Mouse (Mus musculus) cerebellum, postnatal 14 days (tissue): ENCODE data around the gene Btk.

Experiments
- DNase-seq, 2 experiments: peaks; one replicate each; pipeline ENCODE4 v3.0.0; 2021; ENCODE audit warnings: mixed read lengths in 2 of 2

Btk gene

DNA sequence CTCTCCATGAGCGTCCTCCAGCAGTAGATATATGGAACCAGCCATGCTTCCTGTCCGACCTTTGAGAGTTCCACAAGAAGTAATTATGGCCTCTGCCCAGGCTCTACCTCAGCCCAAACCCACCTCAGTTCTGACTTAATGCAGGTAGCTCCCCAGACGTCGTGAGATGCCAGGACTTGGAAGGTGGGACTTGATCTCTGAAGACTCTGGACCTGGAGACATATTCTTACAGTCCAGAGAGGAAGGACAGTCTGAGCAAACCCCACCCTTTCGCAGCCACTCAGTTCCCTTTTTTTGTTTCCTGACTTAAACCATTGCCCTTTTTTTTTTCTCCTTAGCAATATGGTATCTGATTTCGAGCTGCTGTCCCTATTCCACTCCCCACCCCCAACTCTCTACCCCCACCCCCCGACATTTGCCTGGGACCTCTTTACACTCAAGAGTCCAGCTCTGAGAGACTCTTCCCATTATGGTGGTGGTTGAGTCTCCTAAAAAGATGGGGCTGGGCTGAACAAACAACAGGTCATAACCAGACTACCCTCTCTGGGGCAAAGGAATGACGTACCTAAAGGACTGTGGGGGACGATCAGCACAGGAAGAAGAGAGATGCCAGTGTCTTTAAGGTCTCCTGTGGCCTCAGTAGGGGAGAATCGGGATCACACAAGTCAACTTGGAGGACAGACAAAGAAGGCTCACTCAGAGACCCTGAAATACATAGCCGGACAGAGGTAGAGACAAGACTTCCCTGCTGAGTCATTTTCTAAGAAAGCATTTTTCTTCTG, at the start of gene Btk:
TSS of gene Btk (minus strand) at position 683 of the 782 bp plus-strand sequence.
- DNase-seq = no peak

DNA sequence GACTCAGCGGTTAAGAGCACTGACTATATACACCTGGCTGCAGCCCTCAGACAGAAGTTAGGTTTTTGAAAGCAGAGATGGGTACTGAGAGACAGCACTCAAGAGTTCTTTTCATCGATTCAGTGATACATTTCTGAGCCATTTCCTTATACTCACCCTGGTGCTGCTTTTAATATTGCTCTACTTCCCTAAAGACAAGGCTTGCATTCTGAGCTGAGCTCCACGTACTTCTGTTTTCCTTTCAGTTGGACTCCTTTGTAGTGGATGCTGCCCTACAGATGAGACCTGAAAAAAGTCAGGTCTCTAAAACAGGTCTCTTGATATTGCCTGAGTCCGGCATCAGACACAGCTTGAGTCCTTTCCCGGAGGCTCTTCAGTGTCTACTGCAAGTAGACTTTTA, 49.3 kb upstream of the Btk start:
- no peak for DNase-seq

DNA sequence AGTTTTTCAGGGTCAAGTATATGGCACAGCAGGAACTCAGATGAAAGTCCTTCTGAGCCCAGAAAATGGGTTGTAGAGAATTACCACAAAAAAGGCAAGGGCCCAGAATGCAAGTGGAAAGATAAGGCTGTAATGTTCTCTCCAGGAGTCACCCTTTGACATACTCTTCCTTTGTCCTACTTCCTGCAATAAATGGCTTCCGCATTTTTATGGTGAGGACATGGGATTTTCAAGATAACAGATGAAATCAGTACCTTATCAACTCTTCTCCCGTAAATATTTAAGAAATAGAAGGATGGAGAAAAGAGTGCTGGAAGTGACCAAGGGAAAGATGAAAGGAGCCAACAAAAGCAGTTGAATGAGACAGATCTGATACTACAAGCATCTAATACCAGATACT, 44.8 kb upstream of the Btk start:
- no peak for DNase-seq

DNA sequence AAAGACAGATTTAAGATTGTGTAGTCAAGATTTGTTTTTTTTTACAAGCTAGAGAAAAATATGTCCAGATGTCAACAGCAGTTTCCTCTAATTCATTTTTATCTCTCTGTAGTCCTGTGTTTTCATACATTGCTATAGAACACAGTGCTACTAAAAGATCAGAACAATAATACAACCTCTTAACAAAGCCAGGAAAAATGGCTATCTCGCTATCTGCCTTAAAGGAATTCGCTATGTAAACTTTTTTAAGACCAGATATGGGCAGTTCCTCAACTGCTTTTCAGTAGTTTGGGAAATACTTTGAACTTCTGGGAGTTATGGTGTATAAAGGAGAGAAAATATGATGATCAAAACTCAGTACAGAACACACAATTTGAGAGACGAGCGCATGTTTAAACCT, 40.0 kb upstream of the Btk start:
- DNase-seq = no peak

DNA sequence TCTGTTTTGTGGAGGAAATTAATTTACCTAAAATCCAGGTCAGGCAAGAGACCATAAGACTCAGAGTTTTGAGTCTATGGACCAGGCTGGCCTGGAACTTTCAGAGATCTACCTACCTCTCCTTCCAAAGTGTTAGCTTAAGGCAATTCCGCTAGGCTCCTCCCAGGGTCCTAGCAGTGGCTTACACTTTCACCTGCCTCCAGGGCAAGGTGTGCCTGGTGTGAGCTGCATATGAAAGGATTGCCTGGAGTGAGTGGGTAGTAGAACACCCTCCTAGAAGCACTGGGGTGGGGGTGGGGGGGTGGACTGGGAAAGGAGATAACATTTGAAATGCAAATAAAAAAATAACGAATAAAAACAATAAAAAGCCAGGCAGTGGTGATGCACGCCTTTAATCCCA, 38.3 kb upstream of the Btk start:
- DNase-seq = no peak

DNA sequence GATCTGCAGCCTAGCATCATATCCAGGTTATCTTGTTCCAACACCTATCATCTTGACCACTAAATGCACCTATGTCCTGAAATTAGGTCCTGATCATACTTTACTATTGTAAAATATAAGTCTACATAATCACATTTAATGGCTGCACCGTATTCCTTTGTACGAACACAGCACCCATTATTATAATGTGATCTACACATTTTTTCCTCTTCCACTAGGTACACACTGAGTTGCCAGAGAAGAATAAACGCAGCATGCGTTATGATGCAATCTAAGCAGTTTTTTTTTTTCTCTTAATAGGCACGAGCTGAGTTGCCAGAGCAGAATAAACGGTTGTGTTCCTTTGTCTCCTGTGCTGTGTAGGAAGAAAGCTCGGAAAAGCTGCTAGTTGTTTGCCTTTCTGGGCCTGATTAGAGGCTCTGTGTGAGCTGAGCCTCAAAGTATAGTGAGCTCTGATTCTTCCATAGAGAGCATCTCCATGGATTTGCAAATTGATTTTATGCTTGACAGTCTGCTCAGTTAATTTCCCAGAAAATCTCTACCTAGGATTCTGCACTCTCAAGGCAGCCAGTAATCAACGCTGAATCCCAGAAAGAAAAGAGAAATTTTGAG, 37.0 kb upstream of the Btk start:
- no peak for DNase-seq

DNA sequence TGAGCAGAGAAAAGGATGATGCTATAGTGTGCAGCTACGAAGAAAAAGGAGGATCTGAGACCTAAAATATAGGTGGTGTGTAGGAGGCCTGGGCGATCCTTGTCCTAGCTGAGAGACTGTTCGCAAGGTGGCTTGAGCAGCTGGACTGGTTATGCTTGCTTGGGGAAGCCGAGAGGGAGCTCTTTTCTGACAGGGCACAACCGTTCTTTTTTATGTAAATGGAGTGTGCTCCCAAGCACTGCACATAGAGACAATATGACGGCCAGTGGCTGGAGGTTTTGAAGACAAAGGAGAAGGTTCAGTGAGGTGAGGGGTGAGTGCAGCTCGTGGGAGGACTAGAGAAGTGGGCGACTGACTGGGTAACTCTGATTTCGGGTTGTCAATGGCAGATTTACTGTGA, 36.3 kb upstream of the Btk start:
- DNase-seq = no peak

DNA sequence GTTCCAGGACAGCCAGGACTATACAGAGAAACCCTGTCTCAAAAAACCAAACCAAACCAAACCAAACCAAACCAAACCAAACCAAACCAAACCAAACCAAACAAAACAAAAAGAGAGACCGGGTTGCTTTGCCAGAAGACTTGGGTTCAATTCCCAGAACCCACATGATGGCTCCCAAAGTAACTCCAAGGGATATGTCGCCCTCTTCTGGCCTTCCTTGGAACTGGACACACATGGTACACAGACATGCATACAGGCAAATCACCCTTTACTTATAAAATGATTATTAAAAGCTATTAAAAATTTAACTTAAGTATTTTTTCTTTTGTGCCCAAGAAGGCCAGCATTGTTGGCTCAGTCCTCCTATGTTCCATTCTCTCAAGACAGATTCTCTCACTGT, 30.9 kb upstream of the Btk start:
- peak; percentile 15 to 50 for DNase-seq

DNA sequence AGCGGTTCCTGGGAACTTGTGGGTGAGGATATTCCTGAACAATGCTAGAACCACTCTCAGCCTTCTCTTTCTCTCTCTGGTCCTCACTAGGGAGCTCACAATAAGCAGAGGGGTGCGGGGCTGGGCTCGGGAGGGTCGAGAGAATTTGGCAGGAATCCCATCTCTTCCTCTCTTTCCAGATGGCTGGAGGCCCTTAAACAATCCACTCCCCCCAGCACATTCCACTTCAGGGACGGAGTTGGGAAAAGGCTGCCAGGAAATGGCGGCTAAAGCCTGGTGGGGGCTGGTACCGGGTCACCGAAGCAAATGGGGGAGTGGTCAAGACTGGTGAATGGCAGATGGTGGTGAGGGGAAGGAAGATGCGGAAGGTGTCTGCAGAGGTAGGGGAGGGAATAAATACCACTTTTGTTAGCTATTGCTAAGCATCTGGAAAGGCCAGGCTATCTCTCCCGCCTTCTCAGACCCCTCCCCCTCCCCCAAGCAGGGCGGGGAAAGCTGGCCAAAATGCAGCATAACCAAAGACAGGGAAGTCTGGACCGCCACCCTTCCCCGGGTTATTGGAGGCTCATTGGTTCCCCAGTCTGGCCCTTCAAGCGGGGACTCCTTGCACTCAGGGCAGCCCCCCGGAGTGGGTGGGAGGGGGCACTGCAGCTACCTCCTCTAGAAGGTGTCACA, 29.1 kb upstream of the Btk start:
- peak; percentile 63 to 69 for DNase-seq

DNA sequence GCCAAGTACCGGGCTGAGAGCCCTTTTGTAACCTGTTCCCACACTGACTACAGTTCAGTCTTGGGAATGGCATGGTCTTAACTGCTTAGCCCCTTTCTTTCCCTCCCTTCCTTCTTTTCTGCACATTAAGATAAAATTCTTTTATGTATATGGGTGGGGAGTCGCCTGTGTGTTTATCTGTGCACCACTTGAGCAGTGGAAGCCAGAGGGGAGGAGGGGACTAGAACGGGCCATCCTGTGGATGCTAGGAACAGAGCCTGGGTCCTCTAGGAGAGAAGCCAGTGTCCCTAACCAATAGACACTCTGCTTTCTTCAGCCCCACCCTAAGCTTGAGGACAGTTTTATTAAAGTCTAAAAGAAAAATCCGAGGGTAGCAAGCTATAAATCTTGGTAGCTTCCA, 27.6 kb upstream of the Btk start:
- no peak for DNase-seq

DNA sequence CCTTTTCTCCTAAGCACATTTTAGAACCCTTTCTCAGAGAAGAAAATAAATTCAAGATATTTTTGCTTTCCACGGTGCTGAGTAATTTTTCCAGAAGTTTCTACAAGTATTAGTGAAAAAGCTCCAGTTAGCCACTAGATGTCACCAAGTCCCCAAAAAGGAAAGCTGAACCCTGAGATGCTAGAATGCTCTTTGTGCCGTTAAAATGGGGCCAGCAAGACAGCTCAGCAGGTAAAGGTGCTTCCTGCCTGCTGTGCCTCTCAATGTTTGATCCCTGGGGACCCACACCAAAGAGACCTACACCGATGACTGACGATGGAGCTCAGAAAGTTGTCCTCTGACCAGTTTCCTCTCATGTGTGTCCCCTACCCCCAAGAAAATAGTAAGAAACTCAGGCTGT, 26.1 kb upstream of the Btk start:
- peak; percentile 38 to 42 for DNase-seq

DNA sequence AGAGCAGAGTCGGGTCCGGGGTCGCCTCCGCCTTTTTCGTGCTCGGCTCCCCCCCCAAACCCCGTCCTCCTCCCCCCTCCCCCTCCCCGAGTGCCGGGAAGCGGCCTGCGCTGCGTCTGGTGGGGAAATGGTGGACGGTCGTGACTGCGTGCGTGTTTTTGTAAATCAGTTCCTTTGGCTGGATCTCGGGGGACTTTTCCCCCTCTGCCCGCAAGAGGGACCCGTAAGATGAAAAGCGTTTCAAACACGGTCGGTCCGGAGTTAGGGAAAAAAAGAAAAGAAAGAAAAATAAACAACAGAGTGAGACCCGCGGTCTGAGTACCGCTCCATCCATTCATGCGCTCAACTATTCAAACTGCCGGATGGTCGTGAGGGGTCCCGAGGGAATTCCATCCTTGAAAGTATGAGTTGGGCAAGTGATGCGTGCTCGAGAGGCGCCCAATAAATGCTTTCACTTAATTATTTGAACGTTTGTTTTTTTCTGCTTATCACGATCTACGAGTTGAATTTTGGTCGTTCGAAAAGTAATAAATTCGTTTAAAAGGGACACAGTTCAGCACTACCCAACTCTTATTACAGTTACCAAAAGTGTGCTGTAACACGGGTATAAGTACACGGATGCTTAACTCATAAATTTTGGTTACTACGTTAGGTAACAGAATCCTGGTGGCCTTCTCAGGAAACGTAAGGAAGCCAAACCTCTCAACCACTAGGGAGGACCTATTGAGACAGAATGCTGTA, 18.2 kb upstream of the Btk start:
- DNase-seq = no peak

DNA sequence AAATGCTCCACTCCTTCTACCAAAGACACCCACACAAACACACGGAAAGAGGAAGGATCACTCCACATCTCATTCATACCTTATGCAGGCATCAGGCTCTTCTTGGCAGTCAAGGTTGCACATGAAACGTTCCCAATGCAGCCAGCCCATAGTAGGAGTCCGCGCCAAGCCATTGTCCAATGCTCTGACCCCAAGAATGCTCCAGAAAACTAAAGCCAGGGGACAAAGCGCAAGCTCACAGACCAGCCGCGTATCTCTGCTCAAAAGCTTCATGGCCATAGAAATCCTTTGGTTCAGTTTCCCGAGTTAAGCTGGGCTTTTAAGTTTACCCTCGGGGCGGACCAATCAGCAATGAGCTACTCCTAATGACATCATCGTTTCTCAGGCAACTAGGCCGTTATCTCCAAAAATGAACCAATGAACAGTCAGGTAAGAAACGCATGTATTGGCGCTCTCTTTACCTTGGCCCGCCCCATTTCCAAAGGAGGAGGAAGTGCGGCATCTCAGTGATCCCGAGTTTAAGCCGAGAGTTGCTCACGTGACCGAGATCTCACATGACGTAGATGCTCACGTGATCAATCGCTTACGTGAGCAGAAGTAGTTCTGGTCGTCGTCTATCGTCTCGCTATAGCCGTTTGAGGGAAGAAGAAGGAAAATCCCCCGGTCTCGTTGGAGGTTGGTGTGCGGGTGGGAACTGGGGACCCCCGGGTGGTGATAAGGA, 17.4 kb upstream of the Btk start, which contains the start of the genes Gla and Hnrnph2:
TSS of gene Gla (minus strand) at position 467 of the 721 bp plus-strand sequence.
TSS of gene Hnrnph2 (plus strand) at position 521 of the 721 bp plus-strand sequence.
- DNase-seq = peak; percentile 86 to 91

DNA sequence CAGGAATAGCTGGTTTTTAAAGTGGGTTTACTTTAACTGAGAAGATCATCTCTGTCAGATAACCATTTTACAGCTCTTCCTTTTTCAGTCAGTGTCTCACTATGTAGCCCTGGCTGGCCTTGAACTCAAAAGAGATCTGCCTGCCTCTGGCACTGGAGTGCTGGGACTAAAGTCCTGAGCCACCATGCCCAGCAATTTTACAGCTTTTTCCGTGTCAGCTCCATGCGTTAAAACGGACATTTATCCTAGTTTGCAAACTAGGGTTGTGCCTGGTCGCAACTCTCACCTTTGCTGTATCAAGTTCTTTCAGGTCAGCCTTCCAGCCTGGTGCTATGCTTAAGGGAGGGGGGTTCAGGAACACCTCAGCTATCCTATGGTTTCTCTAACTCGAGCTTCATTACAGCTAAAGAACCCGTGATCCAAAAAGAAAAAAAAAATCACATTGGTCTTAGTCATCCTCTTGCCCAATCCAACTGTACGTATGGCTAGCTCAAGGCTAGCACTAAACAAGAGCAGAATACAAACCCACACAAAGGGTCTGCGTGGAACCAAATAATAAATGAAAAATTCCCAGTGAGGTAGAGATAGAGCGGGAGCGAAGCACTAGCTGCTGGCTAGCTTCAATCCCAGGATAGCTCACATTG, 16.7 kb upstream of the Btk start:
- no peak for DNase-seq

DNA sequence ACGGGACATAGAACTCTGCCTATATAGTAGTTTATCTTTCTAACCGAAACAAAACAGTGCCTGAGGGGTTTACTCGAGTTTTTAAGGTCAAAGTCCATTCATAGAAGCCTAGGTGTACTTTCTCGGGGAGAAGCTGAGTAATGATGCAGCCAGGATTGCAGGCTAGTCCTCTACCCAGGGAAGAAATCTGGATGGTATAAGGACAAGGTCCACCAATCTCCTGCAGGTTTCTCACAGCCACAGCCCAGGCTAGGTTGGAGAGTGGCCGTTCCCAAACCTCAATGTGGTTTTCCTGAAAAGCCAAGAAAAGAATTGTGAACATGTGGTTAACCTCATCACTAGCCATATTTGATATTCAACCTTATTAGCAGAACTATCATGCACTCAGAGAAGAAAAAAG, 6.5 kb upstream of the Btk start:
- no peak for DNase-seq

DNA sequence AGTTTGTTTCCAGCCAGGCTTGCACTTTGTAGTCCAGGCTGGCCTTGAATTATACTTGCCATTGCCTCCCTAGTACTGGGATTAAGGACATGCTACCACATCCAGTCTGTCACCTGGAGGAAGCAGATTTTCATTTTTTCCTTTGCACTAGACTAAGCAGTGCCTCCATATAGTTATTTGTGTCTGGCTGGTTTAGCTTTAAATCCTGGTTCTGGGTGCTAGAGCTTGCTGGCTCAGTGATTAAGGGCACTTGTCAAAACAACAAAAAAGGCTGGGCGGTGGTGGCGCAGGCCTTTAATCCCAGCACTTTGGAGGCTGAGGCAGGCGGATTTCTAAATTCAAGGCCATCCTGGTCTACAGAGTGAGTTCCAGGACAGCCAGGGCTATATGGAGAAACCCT, 5.6 kb upstream of the Btk start:
- no peak for DNase-seq

DNA sequence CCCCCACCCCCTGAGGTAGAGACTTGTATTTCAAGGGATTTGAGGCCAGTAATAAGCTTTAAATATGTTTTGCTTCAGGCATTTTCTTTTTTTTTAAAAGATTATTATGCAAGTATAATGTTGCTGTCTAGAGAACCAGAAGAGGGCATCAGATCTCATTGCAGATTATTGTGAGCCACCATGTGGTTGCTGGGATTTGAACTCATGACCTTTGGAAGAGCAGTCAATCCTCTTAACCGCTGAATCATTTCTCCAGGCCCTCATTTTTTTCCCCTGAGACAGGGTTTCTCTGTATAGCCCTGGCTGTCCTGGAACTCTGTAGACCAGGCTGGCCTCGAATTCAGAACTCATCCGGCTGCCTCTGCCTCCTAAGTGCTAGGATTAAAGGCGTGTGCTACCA, 4.9 kb upstream of the Btk start:
- DNase-seq = no peak

DNA sequence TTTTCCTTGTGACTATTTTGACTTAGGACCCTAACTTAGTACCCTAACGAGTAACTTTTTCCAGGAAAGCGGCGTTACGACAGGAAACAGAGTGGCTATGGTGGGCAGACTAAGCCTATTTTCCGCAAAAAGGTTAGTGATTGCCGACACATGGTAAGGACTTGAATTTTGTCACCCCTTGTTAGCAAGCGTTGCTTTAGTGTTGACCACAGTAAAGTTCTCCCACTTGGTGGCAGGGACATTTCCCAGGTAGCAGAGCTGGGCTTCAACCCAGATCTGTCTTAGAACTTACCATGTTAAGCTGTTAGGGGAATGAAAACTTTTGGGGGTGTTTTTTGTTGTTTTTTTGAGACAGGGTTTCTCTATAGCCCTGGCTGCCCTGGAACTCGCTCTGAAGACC, 3.1 kb upstream of the Btk start:
- no peak for DNase-seq

DNA sequence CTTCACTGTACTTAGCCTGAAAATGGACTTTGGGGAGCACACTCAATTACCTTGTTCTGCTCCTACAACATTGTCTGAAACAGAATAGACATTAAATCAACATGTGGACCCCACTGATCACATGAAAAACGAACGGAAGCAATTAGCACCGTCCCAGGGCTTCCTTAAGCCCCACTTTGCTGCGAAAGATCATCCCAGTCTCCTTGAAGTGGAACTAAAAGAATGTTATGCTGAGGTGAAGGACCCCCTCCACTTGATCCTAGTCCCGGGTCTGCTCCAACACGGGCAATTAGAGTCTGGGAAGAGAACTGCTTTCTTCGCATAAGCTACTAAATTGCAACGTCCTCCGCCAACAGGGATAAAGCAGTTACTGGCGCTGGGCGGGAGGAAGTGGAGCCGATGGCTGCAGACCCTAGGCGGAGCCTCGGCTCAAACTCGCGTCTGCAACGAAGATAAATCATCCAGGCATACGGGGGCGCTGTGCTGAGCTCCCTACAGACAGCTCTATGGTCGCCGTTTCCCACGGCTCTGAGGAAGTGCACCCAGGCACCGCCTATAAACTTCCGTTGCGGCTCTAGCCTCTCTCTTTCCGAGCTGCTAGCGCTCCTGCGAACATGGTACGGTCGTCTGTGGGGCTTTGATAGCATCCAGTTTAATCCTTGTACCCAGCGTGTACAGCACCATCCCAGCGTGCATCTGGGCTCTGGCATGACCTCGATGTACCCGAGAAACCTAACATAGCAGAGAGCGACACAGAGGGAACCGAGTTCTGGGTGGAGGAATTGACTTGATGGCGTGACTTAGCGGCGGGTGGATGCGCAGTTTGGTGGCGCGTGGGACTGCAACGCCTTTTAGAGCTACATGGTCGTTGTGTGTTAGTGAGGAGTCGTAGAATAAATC, 2.0 kb upstream of the Btk start, which contains the start of gene Rpl36a:
TSS of gene Rpl36a (plus strand) at position 552 of the 900 bp plus-strand sequence.
- peak; percentile 90 to 96 for DNase-seq

DNA sequence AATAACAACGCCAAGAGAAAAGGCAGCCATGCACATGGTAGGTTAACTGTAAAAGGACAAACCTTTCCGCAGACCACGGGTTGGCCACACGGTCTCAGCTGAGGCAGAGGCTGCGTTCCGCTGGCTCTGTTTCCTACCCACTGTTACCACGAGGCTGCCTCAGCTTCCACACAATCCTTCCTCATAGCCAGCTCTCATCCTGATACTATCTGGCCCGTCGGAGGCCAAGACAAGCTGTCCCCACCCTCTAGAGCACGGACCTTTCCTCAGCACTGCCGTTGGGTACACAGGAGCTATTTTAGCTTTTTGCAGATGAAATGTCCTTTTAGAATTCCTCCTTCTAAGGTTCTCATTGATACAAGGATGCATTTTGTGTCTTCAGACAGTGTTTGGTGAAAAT, 1.1 kb downstream of the Btk start:
- no peak for DNase-seq
